Mouse (Mus musculus) cerebellum, adult (tissue): Measurements from ENCODE around the gene Rabepk.
A peak's percentile ranks its signal among the peaks of the same experiment; 100 is the strongest.
"Not testable (repeated sequence)": the region's sequence is repeated elsewhere in the genome, so short reads cannot be mapped to it uniquely, and the experiment has no call there.

ENCODE experiments used
- ATAC-seq: cut with Nextera tagmentation; 2 replicates; pipeline ENCODE4 v1.9.2; 2017; ENCODE audit warnings: mild to moderate bottlenecking, moderate library complexity, mixed read lengths; ENCODE audit not compliant: insufficient number of reproducible peaks, low FRiP score, low TSS enrichment

Gene Rabepk

GRCm38 (mm10) chr2:34799357-34800256 lies at the start of gene Rabepk:
Rabepk (minus strand) TSS chr2:34799912.
- peak; percentile 69 for ATAC-seq

DNA sequence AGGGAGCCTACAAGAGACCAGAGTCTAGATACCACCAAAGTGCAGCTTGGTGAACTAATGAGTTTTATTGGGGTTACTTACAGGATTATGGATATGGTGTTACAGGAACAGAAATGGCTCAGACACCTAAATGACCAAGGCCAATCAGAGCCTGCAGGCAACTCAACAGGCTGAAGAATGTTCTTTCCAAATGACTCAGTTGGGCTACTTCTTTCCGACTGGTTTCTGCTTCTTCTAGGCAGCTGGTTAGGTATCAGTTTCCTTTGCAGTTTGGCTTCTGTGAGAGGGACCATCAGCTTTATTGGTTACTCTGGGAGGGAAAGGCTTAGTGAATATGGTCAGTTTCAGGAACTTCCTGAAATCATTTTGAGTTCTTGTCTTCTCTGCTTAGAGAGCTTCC lies 48.0 kb upstream of the Rabepk start:
- ATAC-seq: no peak

GRCm38 (mm10) chr2:34843211-34843939 lies 43.7 kb upstream of the Rabepk start:
- no peak for ATAC-seq

DNA sequence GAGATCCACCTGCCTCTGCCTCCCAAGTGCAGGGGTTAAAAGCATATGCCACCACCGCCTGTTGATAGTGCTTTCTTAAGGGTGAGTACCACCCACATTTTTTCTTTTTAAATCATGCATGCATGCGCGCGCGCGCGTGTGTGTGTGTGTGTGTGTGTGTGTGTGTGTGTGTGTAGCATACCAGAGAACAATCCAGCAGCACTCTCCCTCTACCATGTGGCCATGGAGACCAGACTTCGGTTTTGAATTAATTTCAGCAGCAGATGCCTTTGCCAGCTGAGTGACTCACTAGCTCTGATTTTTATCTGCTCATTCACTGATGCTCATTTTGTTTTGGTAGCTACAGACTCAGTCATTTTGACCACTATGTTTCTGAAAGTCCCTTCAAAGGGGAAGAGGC lies 42.0 kb upstream of the Rabepk start:
- no peak for ATAC-seq

- ATAC-seq: not testable (repeated sequence)
Measured at GRCm38 (mm10) chr2:34840143-34840542, 40.4 kb upstream of the Rabepk start.

DNA sequence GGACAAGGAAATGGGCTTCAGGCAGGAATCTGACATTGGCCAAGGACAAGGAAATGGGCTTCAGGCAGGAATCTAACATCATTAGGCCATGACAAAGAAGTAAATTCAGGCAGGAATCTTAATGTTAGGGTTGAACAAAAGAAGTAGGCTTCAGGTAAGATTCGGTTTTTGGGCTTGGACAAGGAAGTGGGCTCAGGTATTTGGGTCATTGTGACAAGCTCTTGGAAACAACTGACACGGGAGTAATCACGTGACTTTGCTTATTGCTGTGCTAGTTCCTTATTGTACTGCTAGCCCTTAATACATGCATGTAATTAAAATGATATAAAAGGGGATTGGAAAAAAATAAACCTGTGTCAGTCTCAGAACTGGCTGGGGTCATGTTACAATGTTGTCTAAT lies 36.0 kb upstream of the Rabepk start:
- no peak for ATAC-seq

- ATAC-seq: no peak
Measured at GRCm38 (mm10) chr2:34833624-34834023, 33.9 kb upstream of the Rabepk start.

GRCm38 (mm10) chr2:34832766-34833457 lies 33.2 kb upstream of the Rabepk start, which contains the start of gene Gm34653:
Gm34653 (plus strand) TSS chr2:34833007.
- not testable (repeated sequence) for ATAC-seq

GRCm38 (mm10) chr2:34830066-34830465 lies 30.4 kb upstream of the Rabepk start:
- not testable (repeated sequence) for ATAC-seq

DNA sequence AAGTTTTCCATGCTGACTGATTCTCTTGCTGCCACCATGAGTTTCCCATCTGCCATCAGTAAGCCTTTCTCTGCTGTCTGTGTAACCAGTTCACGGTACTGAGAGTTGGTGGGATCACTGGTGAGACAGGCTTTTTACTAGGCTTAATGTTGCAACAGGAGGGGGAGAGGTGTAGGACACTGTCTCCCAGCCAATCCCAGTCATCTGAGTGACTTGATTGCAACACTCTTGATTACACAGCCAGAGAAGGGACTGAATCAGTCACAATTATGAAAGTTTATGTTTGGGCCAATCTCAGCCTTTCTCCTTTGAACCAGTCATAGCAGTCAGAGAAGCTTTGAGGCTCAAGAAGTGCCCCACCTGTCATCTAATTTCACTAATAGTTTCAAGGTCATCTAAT lies 28.3 kb upstream of the Rabepk start:
- no peak for ATAC-seq

- no peak for ATAC-seq
Measured at GRCm38 (mm10) chr2:34827591-34827990, 27.9 kb upstream of the Rabepk start.

- no peak for ATAC-seq
Measured at GRCm38 (mm10) chr2:34826460-34827231, 26.9 kb upstream of the Rabepk start.

DNA sequence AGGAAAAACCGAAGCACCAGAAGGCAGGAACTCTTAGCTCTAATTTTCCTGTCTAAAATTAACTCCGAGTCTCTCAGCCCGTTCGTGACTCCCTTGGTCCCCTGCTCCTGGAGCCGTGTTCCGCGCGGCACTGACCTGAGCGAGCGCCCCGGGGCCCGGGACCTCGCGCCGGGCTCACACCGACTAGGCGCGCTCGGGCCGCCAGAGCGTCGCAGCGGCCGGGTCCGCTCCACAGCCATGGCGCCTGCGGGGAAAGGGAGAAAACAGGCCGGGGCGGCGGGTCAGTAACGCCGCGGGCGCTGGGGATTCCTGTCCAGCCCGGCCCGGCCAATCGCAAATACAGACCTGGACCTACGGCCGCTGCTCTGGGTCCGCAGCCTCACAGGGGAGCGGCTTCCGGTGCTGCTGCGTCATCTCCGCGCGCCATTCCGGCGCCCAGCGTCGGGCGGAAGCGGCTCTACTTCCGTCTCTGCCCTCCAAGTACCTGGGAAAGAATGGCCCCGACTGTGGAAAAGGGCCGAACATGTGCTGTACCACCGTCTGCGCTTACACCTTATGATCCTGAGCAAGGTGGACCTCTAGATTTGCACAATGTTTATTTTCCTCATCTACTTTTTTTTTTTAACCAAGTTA lies 26.2 kb upstream of the Rabepk start, which contains the start of gene Fbxw2:
Gene Fbxw2, minus strand, starts transcription at position 485 of the 633 bp plus-strand sequence.
- ATAC-seq: peak; percentile 97

DNA sequence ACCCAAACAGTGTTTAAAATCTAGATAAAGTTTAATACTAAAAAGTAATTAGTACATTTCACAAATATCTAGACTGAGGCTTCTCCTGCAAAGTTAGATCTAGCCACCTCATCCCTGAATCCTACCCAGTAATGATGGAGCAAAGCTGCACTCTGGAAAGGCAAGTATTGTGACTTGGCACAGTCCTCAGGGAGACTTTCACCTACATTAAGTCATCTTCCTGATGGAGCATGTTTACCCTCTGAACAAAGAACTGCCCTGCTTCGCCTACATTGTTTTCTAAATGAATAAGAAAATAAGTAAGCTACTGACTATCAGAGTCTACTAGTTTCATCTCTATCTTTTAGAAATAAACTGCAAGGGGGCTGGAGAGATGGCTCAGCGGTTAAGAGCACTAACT lies 18.8 kb upstream of the Rabepk start:
- no peak for ATAC-seq

GRCm38 (mm10) chr2:34815893-34816292 lies 16.2 kb upstream of the Rabepk start:
- not testable (repeated sequence) for ATAC-seq

GRCm38 (mm10) chr2:34812706-34813105 lies 13.0 kb upstream of the Rabepk start:
- no peak for ATAC-seq

DNA sequence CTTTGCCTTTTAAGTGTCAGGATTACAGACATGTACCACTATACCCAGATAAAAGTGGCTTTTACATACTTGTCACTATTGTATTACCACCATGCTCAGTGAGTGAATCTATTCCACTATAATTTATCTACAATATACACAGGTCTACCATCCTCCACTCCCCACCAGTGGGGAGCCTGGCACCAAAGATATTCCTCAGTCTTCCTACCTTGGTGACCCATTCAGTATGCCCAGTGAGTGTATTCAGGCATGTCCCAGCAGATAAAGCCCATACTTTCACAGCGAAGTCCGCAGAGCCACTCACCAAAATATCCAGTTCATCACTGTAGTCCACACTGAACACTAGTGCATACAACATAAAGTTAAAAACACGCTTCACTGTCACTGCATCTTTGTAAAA lies 11.1 kb upstream of the Rabepk start:
- ATAC-seq: no peak

DNA sequence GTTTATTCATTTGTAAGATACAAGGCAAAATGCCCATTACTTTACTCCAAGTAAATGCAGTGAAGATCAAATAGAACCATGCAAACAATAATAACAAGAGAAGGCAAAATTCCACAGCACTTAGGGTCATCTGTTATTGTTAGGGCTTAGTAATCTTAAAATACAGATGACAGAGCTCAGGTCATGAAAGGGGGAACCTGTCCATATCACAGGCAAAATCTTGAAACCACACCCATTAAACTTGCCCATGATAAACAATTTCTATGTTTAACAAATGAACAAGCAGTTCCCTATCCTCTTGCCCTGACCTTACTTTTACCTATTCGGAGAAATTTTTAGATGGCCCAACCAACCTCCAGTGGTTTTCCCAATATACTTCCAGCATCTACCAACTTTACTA lies 9.9 kb upstream of the Rabepk start:
- no peak for ATAC-seq

DNA sequence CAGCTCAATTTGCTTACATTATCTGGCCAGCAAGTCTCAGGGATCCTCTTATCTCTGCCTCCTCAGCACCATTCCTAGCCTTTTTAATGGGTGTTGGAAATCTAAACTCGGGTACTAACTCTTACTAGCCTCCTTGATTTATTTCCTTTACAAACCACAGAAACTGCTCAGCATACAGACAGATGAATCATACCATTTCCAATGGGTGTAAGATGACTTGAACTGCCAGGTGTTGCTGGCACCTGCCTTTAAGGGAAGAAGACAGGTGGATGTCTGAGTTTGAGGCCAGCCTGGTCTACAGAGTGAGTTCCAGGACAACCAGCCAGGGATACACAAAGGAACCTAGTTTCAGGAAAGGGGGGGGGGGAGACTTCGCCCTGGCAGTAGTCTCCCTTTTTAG lies 8.3 kb upstream of the Rabepk start:
- ATAC-seq: no peak
